8 mouse cellular contexts compared by ENCODE assay signal in genomic region chr12:25891391-25892167, GRCm38 (mm10).
DNase-seq lines count a peak whose midpoint lies in the region; ATAC-seq and TF ChIP-seq lines count a peak whose summit lies in the region.

No protein-coding gene starts in this region.

- TF ChIP-seq CTCF in liver, embryonic 14.5 days (IDR thresholded peaks at IDR 0.05; ENCODE audit: low read depth): peak; percentile 13; the same call in 1 of the 2 replicates
- TF ChIP-seq CTCF in E14TG2a.4 (conservative IDR thresholded peaks at IDR 0.05; ENCODE audit: low read length): peak; percentile 34; the same call in 1 of the 2 replicates

- peak; percentile 30 for DNase-seq in embryo, embryonic 11 days
- no peak for DNase-seq in embryo, embryonic 9.5 days (ENCODE audit: extremely low spot score)
- no peak for DNase-seq in liver, embryonic 14.5 days (ENCODE audit: low read depth in 3 of 3, low spot score in 3 of 3)
- no peak for DNase-seq in liver
- DNase-seq in urinary bladder, adult 18-20 months (ENCODE audit: low spot score in 2 of 2): no peak
- no peak for DNase-seq in right cerebral cortex, adult 18-20 months

- no peak overlapping the region for H3K4me3 ChIP-seq in liver, embryonic 14.5 days (ENCODE audit: insufficient read depth in 1 of 2, low read depth in 2 of 2, low read length in 2 of 2)
- no peak overlapping the region for H3K4me3 ChIP-seq in E14TG2a.4 (replicated peaks; ENCODE audit: low read length)
- H3K4me3 ChIP-seq in limb, embryonic 12.5 days (replicated peaks): no peak overlapping the region

- H3K4me2 ChIP-seq in liver, embryonic 14.5 days (ENCODE audit: low read depth): no peak overlapping the region
- no peak overlapping the region for H3K4me2 ChIP-seq in limb, embryonic 12.5 days

- WGBS in liver, embryonic 14.5 days (ENCODE audit: insufficient replicate concordance): 53% methylated on average over 4 of the region's 4 CpGs
- 9% methylated on average over 4 of the region's 4 CpGs for WGBS in limb, embryonic 12.5 days

- no peak for ATAC-seq in liver, embryonic 14.5 days (ENCODE audit: insufficient read depth)
- 0 out of 2 replicates have a peak, but pooled peaks have one; percentile 52 for ATAC-seq in limb, embryonic 12.5 days (ENCODE audit: insufficient number of reproducible peaks, insufficient read depth, low FRiP score, low TSS enrichment, low read depth)

- no peaks in the 10 kb centered on the region for H3K9me3 ChIP-seq in liver, embryonic 14.5 days (ENCODE audit: control insufficient read depth, low read length)
- H3K9me3 ChIP-seq in E14TG2a.4 (ENCODE audit: low read length): no peaks in the 10 kb centered on the region
- H3K9me3 ChIP-seq in limb, embryonic 12.5 days: no peaks in the 10 kb centered on the region

- no peaks in the 10 kb centered on the region for H3K36me3 ChIP-seq in liver, embryonic 14.5 days (replicated peaks; ENCODE audit: control insufficient read depth, insufficient read depth, low read depth)
- no peaks in the 10 kb centered on the region for H3K36me3 ChIP-seq in E14TG2a.4 (ENCODE audit: insufficient read depth, low read length)
- no peaks in the 10 kb centered on the region for H3K36me3 ChIP-seq in limb, embryonic 12.5 days

- TF ChIP-seq EP300 in liver, embryonic 14.5 days (IDR thresholded peaks at IDR 0.05; ENCODE audit: low read depth): no peak

- H3K9ac ChIP-seq in liver, embryonic 14.5 days (replicated peaks): no peak overlapping the region
- no peak overlapping the region for H3K9ac ChIP-seq in limb, embryonic 12.5 days (replicated peaks)

- H3K4me1 ChIP-seq in liver, embryonic 14.5 days (replicated peaks; ENCODE audit: control insufficient read depth in 2 of 2, insufficient read depth in 2 of 2, low read length in 1 of 2): no peaks in the 10 kb centered on the region
- peaks cover 9% of the 10 kb centered on the region for H3K4me1 ChIP-seq in E14TG2a.4 (replicated peaks; ENCODE audit: low read depth, low read length)
- no peaks in the 10 kb centered on the region; the same call in 1 of the 2 replicates for H3K4me1 ChIP-seq in limb, embryonic 12.5 days (replicated peaks)

- no peak overlapping the region for H3K27ac ChIP-seq in liver, embryonic 14.5 days
- H3K27ac ChIP-seq in limb, embryonic 12.5 days: no peak overlapping the region

- no peaks in the 10 kb centered on the region for H3K27me3 ChIP-seq in liver, embryonic 14.5 days (ENCODE audit: control insufficient read depth, insufficient read depth, low read length)
- H3K27me3 ChIP-seq in E14TG2a.4 (ENCODE audit: insufficient read depth, low read length): no peaks in the 10 kb centered on the region
- H3K27me3 ChIP-seq in limb, embryonic 12.5 days: no peaks in the 10 kb centered on the region
